Mouse (Mus musculus): ENCODE data around the gene Chrnb1.

Gene Chrnb1

DNA sequence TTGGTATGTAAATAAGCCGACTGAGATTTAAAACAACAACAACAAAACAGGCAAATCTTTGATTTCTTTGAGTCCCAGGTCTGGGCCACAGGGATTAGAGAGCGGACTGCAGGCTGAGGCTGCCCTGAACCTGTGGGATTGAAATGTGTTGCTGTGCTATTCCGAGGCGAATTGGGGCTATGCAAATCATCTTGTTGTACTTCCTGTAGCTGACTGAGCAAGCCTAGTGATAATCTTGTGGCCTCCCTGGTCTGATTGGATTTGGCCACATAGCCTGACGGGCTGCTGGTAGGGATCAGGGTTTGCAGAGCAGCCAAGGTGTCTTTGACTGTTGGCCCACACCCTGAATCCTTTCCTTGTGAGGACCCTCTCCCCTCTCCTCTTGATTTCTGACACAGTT lies 20.8 kb downstream of the Chrnb1 start:
- DNase-seq (ENCODE audit: low spot score) = no peak

DNA sequence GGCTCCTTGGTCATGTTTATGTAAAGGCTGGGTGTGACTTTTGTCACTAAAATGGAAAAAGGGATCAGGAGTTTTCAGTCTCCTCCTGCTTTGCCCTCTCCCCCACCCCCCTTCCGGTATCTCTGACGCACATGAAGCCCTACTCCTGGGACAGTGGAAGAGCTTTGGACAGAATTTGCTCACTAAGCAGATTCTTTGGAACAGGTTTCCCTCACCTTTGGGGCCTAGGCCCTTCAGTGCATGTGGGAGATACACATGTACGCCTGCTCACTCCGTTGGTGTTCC lies 28.2 kb downstream of the Chrnb1 start:
- no peak for DNase-seq (ENCODE audit: low spot score)

- DNase-seq (ENCODE audit: low spot score) = no peak
Measured at GRCm38 (mm10) chr11:69766872-69767624, 28.7 kb downstream of the Chrnb1 start.

DNA sequence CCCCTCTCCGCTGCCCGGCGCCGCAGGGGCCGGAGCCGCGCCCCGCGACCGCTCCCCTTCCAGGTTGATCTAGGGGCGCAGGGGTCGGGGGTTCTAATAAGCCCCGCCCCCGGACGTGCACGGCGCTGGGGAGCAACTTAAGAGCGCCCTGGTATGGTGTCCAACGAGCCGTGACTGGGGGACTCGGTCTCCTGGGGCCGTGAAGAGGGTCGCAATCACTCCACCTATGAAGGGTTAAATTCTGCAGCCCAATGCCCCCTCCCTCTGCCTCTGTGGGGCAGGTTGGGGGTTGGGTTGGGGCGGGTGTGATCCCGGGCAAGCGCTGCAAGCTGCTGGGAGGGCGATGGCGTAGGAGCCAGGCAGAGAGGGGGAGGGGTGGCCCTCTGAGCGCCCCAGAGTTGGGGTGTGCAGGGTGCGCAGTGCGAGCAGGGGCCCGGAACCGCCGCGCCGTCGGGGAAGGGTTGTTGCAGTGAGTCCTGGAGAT lies 29.6 kb downstream of the Chrnb1 start:
- peak; percentile 71 for DNase-seq (ENCODE audit: low spot score)

GRCm38 (mm10) chr11:69765221-69766125 lies 30.3 kb downstream of the Chrnb1 start, which contains the start of gene Zbtb4:
Zbtb4 (plus strand) TSS chr11:69765912.
- DNase-seq (ENCODE audit: low spot score) = peak; percentile 57

DNA sequence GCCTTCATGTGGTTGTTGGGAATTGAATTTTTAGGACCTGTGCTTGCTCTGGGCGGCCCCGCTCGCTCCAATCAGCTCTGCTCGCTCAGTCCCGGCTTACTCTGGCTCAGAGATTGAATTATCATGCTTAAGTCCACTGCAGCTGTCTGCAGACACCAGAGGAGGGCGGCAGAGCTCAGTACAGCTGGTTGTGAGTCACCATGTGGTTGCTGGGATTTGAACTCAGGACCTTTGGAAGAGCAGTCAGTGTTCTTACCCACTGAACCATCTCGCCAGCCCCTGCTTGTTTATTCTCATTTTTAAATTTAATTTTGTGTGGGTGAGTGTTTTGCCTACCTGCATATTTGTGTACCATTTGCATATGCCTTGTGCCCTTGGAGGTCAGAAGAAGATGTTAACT lies 32.2 kb downstream of the Chrnb1 start:
- no peak for DNase-seq (ENCODE audit: low spot score)

GRCm38 (mm10) chr11:69761868-69762267 lies 33.9 kb downstream of the Chrnb1 start, which contains the start of gene Slc35g3:
Slc35g3 (minus strand) TSS chr11:69761968.
- DNase-seq (ENCODE audit: low spot score) = no peak

DNA sequence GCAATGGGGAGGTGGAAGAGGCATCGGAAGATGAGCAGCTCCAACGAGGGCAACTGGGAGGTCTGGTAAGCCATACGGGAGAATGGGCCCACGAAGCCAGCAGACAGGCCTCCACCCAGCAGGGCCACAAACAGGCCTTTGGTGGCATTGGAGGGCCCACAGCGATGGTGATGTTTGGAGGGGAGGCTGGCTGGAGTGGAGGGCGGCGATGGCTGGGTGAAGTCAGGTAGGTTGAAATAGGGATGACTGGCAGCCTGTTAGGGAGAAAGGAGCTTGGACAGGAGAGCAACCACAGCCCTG lies 34.9 kb downstream of the Chrnb1 start:
- DNase-seq (ENCODE audit: low spot score) = no peak

GRCm38 (mm10) chr11:69760160-69760900 lies 35.4 kb downstream of the Chrnb1 start:
- no peak for DNase-seq (ENCODE audit: low spot score)

DNA sequence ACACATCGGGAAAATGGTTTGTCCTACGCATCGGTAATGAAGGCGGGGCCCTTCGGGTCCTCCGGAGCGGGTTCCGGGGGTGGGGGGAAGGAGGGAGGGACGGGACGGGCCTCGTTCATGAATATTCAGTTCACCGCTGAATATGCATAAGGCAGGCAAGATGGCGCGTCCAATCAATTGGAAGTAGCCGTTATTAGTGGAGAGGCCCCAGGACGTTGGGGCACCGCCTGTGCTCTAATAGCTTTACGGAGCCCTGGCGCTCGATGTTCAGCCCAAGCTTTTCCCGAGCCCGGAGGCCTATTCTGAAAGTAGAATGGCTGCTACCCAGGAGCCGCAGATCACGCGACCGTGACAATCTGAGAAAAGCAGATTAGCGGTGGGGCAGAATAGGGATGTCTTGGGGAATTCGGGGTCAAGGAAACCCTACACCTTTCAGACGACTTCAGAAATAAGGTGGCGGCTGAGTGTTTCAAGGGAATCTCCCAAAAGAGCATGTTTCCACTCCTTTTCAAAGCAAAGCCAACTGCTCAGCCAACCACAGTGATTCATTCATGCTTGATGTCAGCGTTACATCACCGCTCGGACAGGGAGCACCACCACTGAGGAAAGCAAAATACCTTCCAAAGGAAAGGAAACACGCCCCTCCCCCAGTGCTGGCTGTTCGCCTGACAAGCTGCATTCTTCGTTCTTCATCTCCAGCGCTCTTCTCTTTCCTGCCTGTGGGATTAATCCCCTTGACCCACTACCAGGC lies 36.6 kb downstream of the Chrnb1 start:
- peak; percentile 80 for DNase-seq (ENCODE audit: low spot score)

DNA sequence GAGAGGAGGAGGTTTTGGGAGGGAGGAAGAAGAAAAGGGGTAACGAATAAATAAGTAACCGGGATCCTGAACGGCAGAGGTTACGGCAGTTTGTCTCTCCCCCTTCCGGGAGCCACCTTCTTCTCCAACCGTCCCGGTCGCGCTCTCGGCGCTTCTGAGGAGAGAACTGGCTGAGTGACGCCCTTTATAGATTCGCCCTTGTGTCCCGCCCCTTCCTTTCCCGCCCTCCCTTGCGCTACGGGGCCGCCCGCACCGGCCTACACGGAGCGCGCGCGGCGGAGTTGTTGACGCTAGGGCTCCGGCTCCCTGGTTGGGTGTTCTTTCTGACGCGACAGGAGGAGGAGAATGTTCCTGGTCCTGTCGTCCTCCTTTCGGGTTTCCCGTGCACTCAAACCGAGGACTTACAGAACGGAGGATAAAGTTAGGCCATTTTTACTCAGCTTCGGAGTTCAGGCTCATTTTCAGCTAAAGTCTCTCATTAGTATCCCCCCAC lies 37.2 kb downstream of the Chrnb1 start, which contains the start of gene Polr2a:
Gene Polr2a (minus strand): TSS at position 160 of the 493 bp plus-strand sequence.
- DNase-seq (ENCODE audit: low spot score) = peak; percentile 98

DNA sequence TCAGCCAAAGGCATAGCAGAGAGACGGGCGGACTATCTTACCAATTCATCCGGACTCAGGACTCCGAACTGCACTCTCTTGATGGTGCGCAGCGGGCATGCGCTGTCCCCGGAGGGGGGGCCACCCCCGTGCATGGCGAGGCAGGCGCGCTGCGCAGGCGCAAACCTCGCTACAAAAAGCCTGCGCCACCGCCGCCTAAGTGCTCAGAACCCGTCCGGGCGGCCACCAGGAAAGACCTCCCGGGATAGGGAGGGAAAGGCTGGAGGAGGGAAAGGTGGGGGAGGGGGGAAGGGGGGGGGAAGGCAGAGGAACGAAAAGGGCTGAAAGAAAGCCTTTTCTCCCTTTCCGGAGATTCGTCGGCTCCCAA lies 37.7 kb downstream of the Chrnb1 start:
- DNase-seq (ENCODE audit: low spot score) = peak; percentile 98

- no peak for DNase-seq (ENCODE audit: low spot score)
Measured at GRCm38 (mm10) chr11:69757303-69758089, 38.2 kb downstream of the Chrnb1 start.

DNA sequence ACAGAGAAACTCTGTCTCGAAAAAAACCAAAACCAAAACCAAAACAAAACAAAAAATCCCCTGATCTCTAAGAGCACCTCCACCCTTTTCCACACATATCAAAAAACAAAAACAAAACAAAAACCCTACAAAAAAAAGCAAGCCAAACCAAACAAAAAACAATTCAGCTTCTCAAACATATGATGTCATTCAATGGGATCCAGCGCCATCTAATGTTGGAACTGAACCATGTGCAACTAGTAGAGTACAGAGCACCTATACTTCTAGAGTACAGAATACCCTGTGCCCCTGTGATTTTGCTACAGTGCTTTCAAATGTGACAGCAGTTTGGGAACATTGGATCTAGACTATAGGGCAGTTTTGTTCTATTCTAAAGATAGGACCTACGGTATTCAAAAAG lies 41.0 kb downstream of the Chrnb1 start:
- no peak for DNase-seq (ENCODE audit: low spot score)

- no peak for DNase-seq (ENCODE audit: low spot score)
Measured at GRCm38 (mm10) chr11:69754233-69754632, 41.5 kb downstream of the Chrnb1 start.

DNA sequence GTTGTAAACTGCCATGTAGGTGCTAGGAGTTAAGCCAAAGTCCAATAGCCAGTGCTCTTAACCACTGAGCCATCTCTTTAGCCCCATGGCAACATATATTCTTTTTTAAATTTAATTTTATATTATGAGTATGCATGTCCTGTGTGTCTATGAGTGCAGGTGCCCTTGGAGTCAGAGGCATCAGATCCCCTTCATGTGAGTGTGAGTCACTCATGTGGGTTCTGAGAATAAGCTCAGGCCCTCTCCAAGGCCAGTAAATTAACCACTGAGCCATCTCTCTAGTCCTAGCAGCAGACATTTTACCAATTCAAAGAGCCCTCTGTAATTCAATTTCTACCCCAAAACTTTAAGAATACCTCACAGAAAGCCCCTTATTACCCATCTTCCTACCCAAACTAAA lies 43.1 kb downstream of the Chrnb1 start:
- no peak for DNase-seq (ENCODE audit: low spot score)

GRCm38 (mm10) chr11:69751635-69752034 lies 44.1 kb downstream of the Chrnb1 start:
- no peak for DNase-seq (ENCODE audit: low spot score)

All from ovary, postnatal 36 days (tissue).